Mouse (Mus musculus) ovary, postnatal 36 days (tissue): ENCODE data around the gene Cit.
"Not testable (repeated sequence)": the region's sequence is repeated elsewhere in the genome, so short reads cannot be mapped to it uniquely, and the experiment has no call there.

Source experiments
- DNase-seq: peaks from one replicate; pipeline ENCODE4 v3.0.0; 2022; ENCODE audit warnings: low spot score, mixed read lengths

Gene Cit

GRCm38 (mm10) chr5:115844766-115845634, at the start of gene Cit:
TSS of gene Cit (plus strand) at chr5:115845278.
- DNase-seq = peak; percentile 87

- DNase-seq = no peak
Measured at GRCm38 (mm10) chr5:115799016-115799894, 45.8 kb upstream of the Cit start.

GRCm38 (mm10) chr5:115799895-115800232, 45.2 kb upstream of the Cit start:
- DNase-seq = no peak

GRCm38 (mm10) chr5:115812262-115812661, 32.8 kb upstream of the Cit start:
- DNase-seq = no peak

GRCm38 (mm10) chr5:115817022-115817421, 28.1 kb upstream of the Cit start:
- DNase-seq = no peak

GRCm38 (mm10) chr5:115817655-115818054, 27.4 kb upstream of the Cit start:
- not testable (repeated sequence) for DNase-seq

GRCm38 (mm10) chr5:115819966-115820365, 25.1 kb upstream of the Cit start:
- no peak for DNase-seq

GRCm38 (mm10) chr5:115821200-115821599, 23.9 kb upstream of the Cit start:
- no peak for DNase-seq

GRCm38 (mm10) chr5:115821910-115822309, 23.2 kb upstream of the Cit start:
- DNase-seq = no peak

- DNase-seq = no peak
Measured at GRCm38 (mm10) chr5:115832754-115833153, 12.3 kb upstream of the Cit start.

GRCm38 (mm10) chr5:115833806-115834205, 11.3 kb upstream of the Cit start:
- not testable (repeated sequence) for DNase-seq

GRCm38 (mm10) chr5:115835291-115835690, 9.8 kb upstream of the Cit start:
- no peak for DNase-seq

- DNase-seq = no peak
Measured at GRCm38 (mm10) chr5:115838059-115838458, 7.0 kb upstream of the Cit start.

- no peak for DNase-seq
Measured at GRCm38 (mm10) chr5:115840453-115840852, 4.6 kb upstream of the Cit start.

GRCm38 (mm10) chr5:115840946-115841775, 3.9 kb upstream of the Cit start:
- DNase-seq = no peak

GRCm38 (mm10) chr5:115844368-115844765, 711 bp upstream of the Cit start:
- DNase-seq = no peak

GRCm38 (mm10) chr5:115845635-115846174, 627 bp downstream of the Cit start:
- DNase-seq = no peak

GRCm38 (mm10) chr5:115847166-115847565, 2.1 kb downstream of the Cit start:
- no peak for DNase-seq

- DNase-seq = no peak
Measured at GRCm38 (mm10) chr5:115848463-115848862, 3.4 kb downstream of the Cit start.

- DNase-seq = no peak
Measured at GRCm38 (mm10) chr5:115849263-115849829, 4.3 kb downstream of the Cit start.

- no peak for DNase-seq
Measured at GRCm38 (mm10) chr5:115850250-115851028, 5.4 kb downstream of the Cit start.
